Mouse (Mus musculus) kidney, postnatal 0 days (tissue): ENCODE measurements around the gene Fgf5. TPM values are rescaled to one million over a fixed set of nuclear protein-coding genes. Genes with fewer than 3 reads are reported as not detected.
A peak's percentile ranks its signal among the peaks of the same experiment; 100 is the strongest.

Source experiments
- ATAC-seq: fragments of 200-750 bp; cut with Nextera tagmentation; replicated peaks from 2 replicates; pipeline ENCODE4 v1.8.0; 2017; ENCODE audit warnings: low read depth, moderate number of reproducible peaks, moderate TSS enrichment, moderate library complexity; ENCODE audit not compliant: low FRiP score
- DNase-seq: peaks from one replicate; pipeline ENCODE4 v3.0.0-alpha.2; 2016; ENCODE audit warnings: low spot score
- H3K27ac ChIP-seq: fragments of 300-500 bp; sonication (generic); 2 replicates; pipeline ENCODE4 v1.5.1; 2014; ENCODE audit warnings: mild to moderate bottlenecking
- H3K27me3 ChIP-seq: fragments of 300-500 bp; sonication (generic); 2 replicates; pipeline ENCODE4 v1.6.1; 2014; ENCODE audit warnings: low read length, mixed read lengths; ENCODE audit not compliant: insufficient read depth
- H3K36me3 ChIP-seq: fragments of 300-500 bp; sonication (generic); 2 replicates; pipeline ENCODE4 v1.6.1; 2014; ENCODE audit warnings: low read length, mixed read lengths; ENCODE audit not compliant: insufficient read depth
- H3K4me1 ChIP-seq: fragments of 300-500 bp; sonication (generic); replicated peaks from 2 replicates; pipeline ENCODE4 v1.6.1; 2014; ENCODE audit warnings: antibody characterized with exemption, low read length, mixed read lengths; ENCODE audit not compliant: insufficient read depth
- H3K4me2 ChIP-seq: fragments of 300-500 bp; sonication (generic); 2 replicates; pipeline ENCODE4 v1.6.1; 2014; ENCODE audit warnings: mild to moderate bottlenecking, low read length, moderate library complexity, mixed read lengths
- H3K4me3 ChIP-seq: fragments of 300-500 bp; sonication (generic); replicated peaks from 2 replicates; pipeline ENCODE4 v1.5.1; 2014; ENCODE audit warnings: low read depth, low read length
- H3K9ac ChIP-seq: fragments of 300-500 bp; sonication (generic); 2 replicates; pipeline ENCODE4 v1.6.1; 2014; ENCODE audit warnings: low read depth, low read length
- H3K9me3 ChIP-seq: fragments of 300-500 bp; sonication (generic); replicated peaks from 2 replicates; pipeline ENCODE4 v1.6.1; 2016; ENCODE audit warnings: low read length, inconsistent platforms, mixed read lengths
- CTCF ChIP-seq: IDR thresholded peaks from 2 replicates; pipeline ENCODE4 v1.5.1; 2016; ENCODE audit warnings: antibody characterized with exemption, low read depth, mild to moderate bottlenecking, moderate library complexity
- WGBS: fragments of 180-500 bp; shearing (Covaris S2); extraction: QIAGEN DNeasy Blood & Tissue Kit; methylation state at CpG from one replicate; pipeline ENCODE4 v1.1.7; 2014; 5-methylcytosine and 5-hydroxymethylcytosine counted together
- polyA plus RNA-seq: library from polyadenylated mRNA; unstranded; fragments of >200 nt; fragmentation: Nextera tagmentation; extraction: Ambion mirVana; gene quantifications from 2 replicates; pipeline ENCODE4 v1.2.1, GENCODE M21; 2015

Fgf5 gene
- polyA plus RNA-seq, 1 experiment from 2014 or later = not detected

GRCm38 (mm10) chr5:98241322-98241829 lies 12.6 kb upstream of the Fgf5 start:
- Histone ChIP-seq H3K27me3 (no peaks in the 10 kb centered on the region), H3K9me3 (no peaks in the 10 kb centered on the region), H3K4me2 (no peak overlapping the region), H3K36me3 (no peaks in the 10 kb centered on the region), H3K4me3 (no peak overlapping the region), H3K27ac (no peak overlapping the region), H3K9ac (no peak overlapping the region), H3K4me1 (no peaks in the 10 kb centered on the region)
- TF ChIP-seq CTCF = no peak
- ATAC-seq (no peak), DNase-seq (no peak)
- 94% methylated on average over 12 of the region's 12 CpGs for WGBS

GRCm38 (mm10) chr5:98245303-98245702 lies 8.7 kb upstream of the Fgf5 start:
- no peak overlapping the region for H3K27ac ChIP-seq
- no peak for TF ChIP-seq CTCF
- H3K9me3 ChIP-seq = no peaks in the 10 kb centered on the region
- H3K9ac ChIP-seq = no peak overlapping the region
- no peaks in the 10 kb centered on the region for H3K27me3 ChIP-seq
- no peak for ATAC-seq
- no peak overlapping the region for H3K4me2 ChIP-seq
- no peak overlapping the region for H3K4me3 ChIP-seq
- no peaks in the 10 kb centered on the region for H3K36me3 ChIP-seq
- H3K4me1 ChIP-seq = no peaks in the 10 kb centered on the region
- WGBS = 71% methylated on average over 8 of the region's 8 CpGs
- no peak for DNase-seq

DNA sequence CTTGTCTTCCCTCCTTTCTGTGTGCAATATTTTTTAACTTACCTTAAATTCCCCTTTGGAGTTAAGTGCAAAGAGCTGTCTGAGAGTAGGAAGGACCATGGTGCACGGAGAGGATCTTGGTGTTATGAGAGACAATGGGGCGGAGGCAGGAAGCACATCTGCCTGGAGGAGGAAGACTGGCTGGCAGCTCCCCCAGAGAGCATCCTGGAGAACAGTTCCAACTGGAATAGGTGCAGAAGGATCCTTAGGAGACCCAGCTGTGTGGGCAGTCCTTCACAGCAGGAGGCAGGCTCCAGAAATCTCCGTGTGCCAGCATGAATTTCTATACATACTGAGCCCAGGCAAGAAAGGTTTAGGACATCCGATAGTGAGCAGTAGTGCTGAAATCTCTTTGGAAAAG lies 8.0 kb upstream of the Fgf5 start:
- Histone ChIP-seq H3K27me3 (no peaks in the 10 kb centered on the region), H3K4me2 (no peak overlapping the region), H3K4me3 (no peak overlapping the region), H3K27ac (no peak overlapping the region), H3K36me3 (no peaks in the 10 kb centered on the region), H3K9me3 (no peaks in the 10 kb centered on the region), H3K4me1 (no peaks in the 10 kb centered on the region), H3K9ac (no peak overlapping the region)
- DNase-seq (no peak), ATAC-seq (no peak)
- no peak for TF ChIP-seq CTCF
- 30% methylated on average over 4 of the region's 4 CpGs for WGBS

DNA sequence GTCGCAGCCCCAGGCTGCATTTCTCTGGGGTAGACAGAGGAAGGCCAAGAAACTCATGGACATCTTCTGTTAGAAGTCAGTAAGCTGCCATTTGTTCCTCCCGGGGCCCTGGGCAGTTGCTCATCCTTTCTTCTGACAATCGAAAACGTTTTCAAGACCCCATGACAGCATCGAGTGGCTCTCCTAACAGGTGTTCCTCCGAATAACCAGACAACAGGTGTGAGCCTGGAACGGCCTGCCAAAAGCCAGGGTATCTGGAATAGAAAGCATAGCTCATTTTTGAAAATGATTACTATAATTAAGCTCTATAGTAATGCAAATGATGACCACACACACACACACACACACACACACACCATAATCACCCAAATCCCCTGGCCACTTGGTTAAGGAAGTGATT lies 7.2 kb upstream of the Fgf5 start:
- no peak overlapping the region for H3K9ac ChIP-seq
- H3K27ac ChIP-seq = no peak overlapping the region
- H3K9me3 ChIP-seq = no peaks in the 10 kb centered on the region
- H3K4me1 ChIP-seq = no peaks in the 10 kb centered on the region
- no peaks in the 10 kb centered on the region for H3K27me3 ChIP-seq
- no peak overlapping the region for H3K4me2 ChIP-seq
- DNase-seq (no peak), ATAC-seq (no peak)
- no peak for TF ChIP-seq CTCF
- 74% methylated on average over 7 of the region's 7 CpGs for WGBS
- H3K36me3 ChIP-seq = no peaks in the 10 kb centered on the region
- no peak overlapping the region for H3K4me3 ChIP-seq

- no peaks in the 10 kb centered on the region for H3K27me3 ChIP-seq
- TF ChIP-seq CTCF = no peak
- no peaks in the 10 kb centered on the region for H3K4me1 ChIP-seq
- H3K4me3 ChIP-seq = no peak overlapping the region
- H3K4me2 ChIP-seq = no peak overlapping the region
- H3K27ac ChIP-seq = no peak overlapping the region
- 60% methylated on average over 2 of the region's 2 CpGs for WGBS
- no peak overlapping the region for H3K9ac ChIP-seq
- no peaks in the 10 kb centered on the region for H3K9me3 ChIP-seq
- DNase-seq (no peak), ATAC-seq (no peak)
- no peaks in the 10 kb centered on the region for H3K36me3 ChIP-seq
Observed at GRCm38 (mm10) chr5:98247516-98247915, 6.5 kb upstream of the Fgf5 start.

- Histone ChIP-seq H3K36me3 (no peaks in the 10 kb centered on the region), H3K9me3 (no peaks in the 10 kb centered on the region), H3K9ac (no peak overlapping the region), H3K4me3 (no peak overlapping the region), H3K27me3 (peaks cover 26% of the 10 kb centered on the region), H3K4me1 (no peaks in the 10 kb centered on the region), H3K4me2 (0 out of 2 replicates have a peak overlapping the region, but pooled peaks have one; percentile 98), H3K27ac (no peak overlapping the region)
- WGBS = 24% methylated on average over 6 of the region's 6 CpGs
- no peak for TF ChIP-seq CTCF
- peak; percentile 70 for ATAC-seq
- peak; percentile 43 for DNase-seq
Observed at GRCm38 (mm10) chr5:98253147-98253546, 837 bp upstream of the Fgf5 start.

GRCm38 (mm10) chr5:98255176-98255575 lies 1.2 kb downstream of the Fgf5 start:
- DNase-seq (no peak), ATAC-seq (no peak)
- no peak overlapping the region for H3K4me3 ChIP-seq
- H3K9me3 ChIP-seq = no peaks in the 10 kb centered on the region
- peaks cover 26% of the 10 kb centered on the region for H3K27me3 ChIP-seq
- no peak overlapping the region for H3K4me2 ChIP-seq
- no peak overlapping the region for H3K27ac ChIP-seq
- no peak for TF ChIP-seq CTCF
- WGBS = 6% methylated on average over 12 of the region's 12 CpGs
- H3K9ac ChIP-seq = no peak overlapping the region
- no peaks in the 10 kb centered on the region for H3K36me3 ChIP-seq
- no peaks in the 10 kb centered on the region for H3K4me1 ChIP-seq
